Mouse (Mus musculus) regulatory T cell (primary cell): ENCODE measurements around the gene Henmt1.

Experiments
- in situ Hi-C: fragments of 300-600 bp; cut with MboI, MseI; formaldehyde crosslinking; loops from one replicate; pipeline ENCODE4 v1.15.1; 2025; ENCODE audit warnings: high pct_unique_total_duplicates

Henmt1 gene

GRCm38 (mm10) chr3:108940001-108940633, 444 bp downstream of the Henmt1 start, which contains the start of gene Gm9857:
Gm9857 (minus strand) TSS chr3:108940445.
- in situ Hi-C loops = no loop called here

GRCm38 (mm10) chr3:108940996-108941395, 1.3 kb downstream of the Henmt1 start:
- in situ Hi-C loops = no loop called here

GRCm38 (mm10) chr3:108957976-108958375, 18.3 kb downstream of the Henmt1 start:
- in situ Hi-C loops = loop anchor here (25.0 kb wide), 1 partner anchor 704 kb away; no protein-coding TSS in a partner anchor

- in situ Hi-C loops = loop anchor here (25.0 kb wide), 1 partner anchor 703 kb away; no protein-coding TSS in a partner anchor
Measured at GRCm38 (mm10) chr3:108959680-108960295, 20.1 kb downstream of the Henmt1 start.

- in situ Hi-C loops = loop anchor here (25.0 kb wide), 1 partner anchor 701 kb away; no protein-coding TSS in a partner anchor
Measured at GRCm38 (mm10) chr3:108961226-108961625, 21.6 kb downstream of the Henmt1 start.

GRCm38 (mm10) chr3:108961655-108962054, 22.0 kb downstream of the Henmt1 start:
- in situ Hi-C loops = loop anchor here (25.0 kb wide), 1 partner anchor 701 kb away; no protein-coding TSS in a partner anchor

- in situ Hi-C loops = loop anchor here (25.0 kb wide), 1 partner anchor 699 kb away; no protein-coding TSS in a partner anchor
Measured at GRCm38 (mm10) chr3:108963278-108963677, 23.6 kb downstream of the Henmt1 start.

GRCm38 (mm10) chr3:108963776-108964175, 24.1 kb downstream of the Henmt1 start:
- in situ Hi-C loops = loop anchor here (25.0 kb wide), 1 partner anchor 699 kb away; no protein-coding TSS in a partner anchor

- in situ Hi-C loops = loop anchor here (25.0 kb wide), 1 partner anchor 698 kb away; no protein-coding TSS in a partner anchor
Measured at GRCm38 (mm10) chr3:108964361-108965044, 24.8 kb downstream of the Henmt1 start.

- in situ Hi-C loops = loop anchor here (25.0 kb wide), 1 partner anchor 696 kb away; no protein-coding TSS in a partner anchor
Measured at GRCm38 (mm10) chr3:108966051-108966450, 26.4 kb downstream of the Henmt1 start.

GRCm38 (mm10) chr3:108973980-108974660, 34.4 kb downstream of the Henmt1 start:
- in situ Hi-C loops = loop anchor here (25.0 kb wide), 1 partner anchor 688 kb away; no protein-coding TSS in a partner anchor

GRCm38 (mm10) chr3:108974920-108975485, 35.3 kb downstream of the Henmt1 start:
- in situ Hi-C loops = loop anchor here (25.0 kb wide), 1 partner anchor 687 kb away; no protein-coding TSS in a partner anchor

GRCm38 (mm10) chr3:108977340-108978030, 37.8 kb downstream of the Henmt1 start:
- in situ Hi-C loops = no loop called here

- in situ Hi-C loops = no loop called here
Measured at GRCm38 (mm10) chr3:108981946-108982345, 42.3 kb downstream of the Henmt1 start.

GRCm38 (mm10) chr3:108983989-108984388, 44.3 kb downstream of the Henmt1 start:
- in situ Hi-C loops = no loop called here

- in situ Hi-C loops = no loop called here
Measured at GRCm38 (mm10) chr3:108986534-108986933, 46.9 kb downstream of the Henmt1 start.

GRCm38 (mm10) chr3:108987009-108987659, 47.5 kb downstream of the Henmt1 start:
- in situ Hi-C loops = no loop called here

GRCm38 (mm10) chr3:108989971-108990548, 50.4 kb downstream of the Henmt1 start:
- in situ Hi-C loops = no loop called here

- in situ Hi-C loops = no loop called here
Measured at GRCm38 (mm10) chr3:108994477-108994876, 54.8 kb downstream of the Henmt1 start.
